Mouse (Mus musculus) neural tube, embryonic 12.5 days (tissue): ENCODE results near the gene Gpa33. TPM values are rescaled to one million over a fixed set of nuclear protein-coding genes. Genes with fewer than 3 reads are reported as not detected.
A peak's percentile ranks its signal among the peaks of the same experiment; 100 is the strongest.

ENCODE experiments used
- ATAC-seq: fragments of 200-750 bp; cut with Nextera tagmentation; 2 replicates; pipeline ENCODE4 v1.8.0; 2017; ENCODE audit warnings: low read depth, mild to moderate bottlenecking, moderate TSS enrichment, moderate library complexity; ENCODE audit not compliant: low FRiP score
- H3K27ac ChIP-seq: fragments of 300-500 bp; sonication (generic); 2 replicates; pipeline ENCODE4 v1.5.1; 2016
- H3K27me3 ChIP-seq: fragments of 300-500 bp; sonication (generic); replicated peaks from 2 replicates; pipeline ENCODE4 v1.6.1; 2016; ENCODE audit warnings: mild to moderate bottlenecking
- H3K36me3 ChIP-seq: fragments of 300-500 bp; sonication (generic); 2 replicates; pipeline ENCODE4 v1.6.1; 2016; ENCODE audit warnings: mild to moderate bottlenecking
- H3K4me1 ChIP-seq: fragments of 300-500 bp; sonication (generic); 2 replicates; pipeline ENCODE4 v1.6.1; 2016
- H3K4me2 ChIP-seq: fragments of 300-500 bp; sonication (generic); replicated peaks from 2 replicates; pipeline ENCODE4 v1.6.1; 2016; ENCODE audit warnings: mild to moderate bottlenecking
- H3K4me3 ChIP-seq: fragments of 300-500 bp; sonication (generic); 2 replicates; pipeline ENCODE4 v1.5.1; 2016
- H3K9ac ChIP-seq: fragments of 300-500 bp; sonication (generic); 2 replicates; pipeline ENCODE4 v1.6.1; 2016; ENCODE audit warnings: mild to moderate bottlenecking
- H3K9me3 ChIP-seq: fragments of 300-500 bp; sonication (generic); 2 replicates; pipeline ENCODE4 v1.6.1; 2016; ENCODE audit warnings: mild to moderate bottlenecking
- WGBS: fragments of 180-500 bp; shearing (Covaris S2); methylation state at CpG from one replicate; pipeline ENCODE4 v1.1.7; 2016; 5-methylcytosine and 5-hydroxymethylcytosine counted together
- polyA plus RNA-seq: library from polyadenylated mRNA; unstranded; fragments of >200 nt; fragmentation: Nextera tagmentation; extraction: Ambion mirVana; gene quantifications from 2 replicates; pipeline ENCODE4 v1.2.1, GENCODE M21; 2016

Gpa33 gene
- polyA plus RNA-seq, 1 experiment from 2014 or later: 0.29 TPM

DNA sequence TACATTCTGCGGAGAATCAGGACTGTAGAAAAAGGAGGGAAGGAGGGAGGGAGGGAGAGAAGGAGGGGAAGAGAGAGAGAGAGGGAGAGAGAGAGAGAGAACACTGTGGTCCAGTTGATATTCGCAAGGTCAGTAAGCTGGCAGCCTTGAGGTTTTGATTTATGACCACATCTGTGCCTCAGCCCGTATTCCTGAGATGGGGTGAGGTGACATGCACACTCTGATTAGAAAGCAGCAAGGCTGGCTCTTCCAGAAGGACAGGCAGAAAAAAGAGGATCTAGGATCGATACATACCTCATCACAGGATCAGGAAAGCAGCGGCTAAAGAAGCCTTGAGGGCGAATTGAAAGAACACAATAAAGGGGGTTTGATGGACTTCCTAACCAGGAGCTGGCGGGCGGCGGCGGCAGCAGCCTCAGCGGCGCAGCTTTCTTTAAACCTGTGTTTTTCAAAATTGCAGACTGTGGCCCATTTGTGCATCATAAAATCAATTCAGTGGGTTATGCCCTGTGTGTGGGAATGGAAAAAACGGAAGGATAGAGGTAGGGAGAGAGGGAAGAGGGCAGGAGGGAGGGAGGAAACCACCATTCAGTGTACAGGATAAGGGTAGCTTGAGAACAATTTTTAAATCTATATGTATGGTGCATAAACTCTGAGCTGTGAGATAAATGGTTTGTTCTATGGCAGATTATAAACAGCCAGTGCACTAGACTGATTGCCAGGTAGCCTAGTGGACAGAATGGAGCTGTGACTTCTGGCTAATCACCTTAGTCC lies 12.0 kb upstream of the Gpa33 start:
- Histone ChIP-seq H3K4me1 (peaks cover 6% of the 10 kb centered on the region; the same call in 1 of the 2 replicates), H3K27me3 (no peaks in the 10 kb centered on the region), H3K36me3 (no peaks in the 10 kb centered on the region), H3K4me3 (no peak overlapping the region), H3K9me3 (no peaks in the 10 kb centered on the region), H3K27ac (no peak overlapping the region), H3K9ac (no peak overlapping the region), H3K4me2 (no peak overlapping the region; the same call in 1 of the 2 replicates)
- 0 out of 2 replicates have a peak, but pooled peaks have one; percentile 33 for ATAC-seq
- WGBS: 58% methylated on average over 13 of the region's 13 CpGs

DNA sequence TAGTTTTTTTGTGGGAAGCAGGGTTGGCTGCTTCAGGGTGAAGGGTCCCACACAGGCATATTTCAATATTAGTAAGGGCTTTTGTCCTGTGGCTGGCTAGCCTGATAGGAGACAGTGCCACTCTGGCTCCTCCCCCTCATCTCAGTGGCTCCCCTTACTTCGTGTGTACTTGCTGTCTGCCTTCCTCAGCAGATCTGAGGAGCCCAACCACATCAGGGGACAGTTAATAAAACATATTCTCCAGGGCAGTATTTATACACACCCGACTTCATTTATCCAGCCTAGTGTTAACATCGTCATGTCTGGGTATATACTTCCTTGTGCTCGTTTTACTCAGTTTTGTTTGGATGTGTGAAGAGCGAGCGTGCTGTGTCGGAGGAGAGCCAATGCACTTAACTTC lies 7.9 kb upstream of the Gpa33 start:
- Histone ChIP-seq H3K9ac (no peak overlapping the region), H3K27ac (no peak overlapping the region), H3K4me1 (peaks cover 6% of the 10 kb centered on the region; the same call in 1 of the 2 replicates), H3K4me3 (no peak overlapping the region), H3K27me3 (no peaks in the 10 kb centered on the region), H3K36me3 (no peaks in the 10 kb centered on the region), H3K4me2 (no peak overlapping the region), H3K9me3 (no peaks in the 10 kb centered on the region)
- 84% methylated on average over 7 of the region's 7 CpGs for WGBS
- no peak for ATAC-seq

DNA sequence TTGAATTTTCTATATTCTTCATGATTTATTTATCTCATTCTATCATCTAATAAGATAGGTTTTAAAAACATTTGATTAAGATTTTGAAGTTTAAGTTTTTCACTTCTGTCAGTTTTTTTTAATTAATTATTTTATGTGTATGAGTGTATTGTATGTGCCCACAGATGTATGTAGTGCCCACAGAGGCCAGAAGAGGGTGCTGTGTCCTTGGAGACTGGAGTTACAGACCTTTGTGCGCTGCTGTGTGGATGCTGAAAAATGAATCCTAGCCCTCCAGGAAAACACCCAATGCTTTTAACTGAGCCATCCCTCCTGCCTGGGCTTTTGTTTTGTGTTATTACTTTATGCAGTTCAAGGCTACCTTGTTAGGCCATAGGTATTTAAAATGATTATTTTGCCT lies 7.0 kb upstream of the Gpa33 start:
- no peak overlapping the region for H3K27ac ChIP-seq
- no peak for ATAC-seq
- no peaks in the 10 kb centered on the region for H3K36me3 ChIP-seq
- no peak overlapping the region for H3K4me2 ChIP-seq
- 97% methylated on average over 1 of the region's 1 CpGs for WGBS
- no peaks in the 10 kb centered on the region for H3K9me3 ChIP-seq
- H3K9ac ChIP-seq: no peak overlapping the region
- H3K27me3 ChIP-seq: no peaks in the 10 kb centered on the region
- peaks cover 7% of the 10 kb centered on the region; the same call in 1 of the 2 replicates for H3K4me1 ChIP-seq
- H3K4me3 ChIP-seq: no peak overlapping the region

DNA sequence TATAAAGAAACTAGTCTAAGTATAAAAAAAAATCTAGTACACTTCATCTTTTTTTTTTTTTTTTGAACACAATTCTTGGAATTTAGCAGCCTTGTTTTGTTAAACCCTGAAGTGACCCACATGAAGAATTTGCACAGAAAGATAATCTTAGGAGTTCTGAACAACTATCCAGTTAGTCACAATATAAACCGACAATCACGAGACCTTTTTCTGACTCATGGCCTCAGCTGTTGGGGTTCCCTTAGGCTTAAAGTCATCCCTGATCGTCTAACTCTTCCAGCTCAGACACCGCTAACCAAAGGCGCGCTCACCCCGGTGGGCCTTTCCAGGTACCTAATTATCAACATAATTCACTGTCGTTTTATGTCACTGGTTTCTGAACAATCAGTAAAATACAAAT lies 6.3 kb upstream of the Gpa33 start:
- 93% methylated on average over 8 of the region's 8 CpGs for WGBS
- ATAC-seq: no peak
- Histone ChIP-seq H3K4me2 (no peak overlapping the region), H3K4me3 (no peak overlapping the region), H3K4me1 (peaks cover 5% of the 10 kb centered on the region; the same call in 1 of the 2 replicates), H3K9me3 (no peaks in the 10 kb centered on the region), H3K9ac (no peak overlapping the region), H3K36me3 (no peaks in the 10 kb centered on the region), H3K27me3 (no peaks in the 10 kb centered on the region), H3K27ac (no peak overlapping the region)

DNA sequence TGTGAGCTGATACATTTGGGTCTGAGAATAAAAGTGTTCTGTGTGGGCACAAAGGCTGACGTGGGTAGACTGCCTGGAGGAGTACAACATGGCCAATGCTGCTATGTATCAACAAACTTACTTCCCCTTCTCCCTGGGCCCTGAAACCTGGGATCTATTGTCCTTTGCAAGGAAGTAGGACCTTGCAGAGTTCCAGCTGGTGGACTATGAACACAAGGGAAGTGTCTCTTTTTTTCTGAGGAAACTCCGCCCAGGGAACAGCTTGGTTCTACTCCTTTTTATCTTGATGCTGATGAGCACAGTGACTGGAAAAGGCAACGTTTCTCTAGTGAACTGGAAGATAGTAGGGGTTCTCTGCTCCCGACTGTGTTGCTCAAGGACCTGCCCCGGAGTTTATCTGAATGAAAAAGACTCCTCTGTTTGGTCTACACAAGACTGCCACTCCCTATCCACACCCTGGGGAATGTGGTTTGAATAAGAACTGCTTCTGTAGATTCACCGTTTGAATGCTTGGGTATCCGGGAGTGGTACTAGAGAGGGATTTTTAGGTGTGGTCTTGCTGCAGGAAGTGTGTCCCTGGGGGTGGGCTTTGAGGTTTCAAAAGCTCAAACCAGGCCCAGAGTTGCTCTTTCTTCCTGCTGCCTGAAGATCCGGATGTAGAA lies 5.0 kb upstream of the Gpa33 start:
- no peak for ATAC-seq
- H3K27me3 ChIP-seq: no peaks in the 10 kb centered on the region
- H3K4me3 ChIP-seq: no peak overlapping the region
- H3K36me3 ChIP-seq: no peaks in the 10 kb centered on the region
- no peak overlapping the region for H3K4me2 ChIP-seq
- H3K9ac ChIP-seq: no peak overlapping the region
- no peak overlapping the region for H3K27ac ChIP-seq
- H3K9me3 ChIP-seq: no peaks in the 10 kb centered on the region
- WGBS: 66% methylated on average over 8 of the region's 8 CpGs
- H3K4me1 ChIP-seq: peaks cover 5% of the 10 kb centered on the region; the same call in 1 of the 2 replicates

DNA sequence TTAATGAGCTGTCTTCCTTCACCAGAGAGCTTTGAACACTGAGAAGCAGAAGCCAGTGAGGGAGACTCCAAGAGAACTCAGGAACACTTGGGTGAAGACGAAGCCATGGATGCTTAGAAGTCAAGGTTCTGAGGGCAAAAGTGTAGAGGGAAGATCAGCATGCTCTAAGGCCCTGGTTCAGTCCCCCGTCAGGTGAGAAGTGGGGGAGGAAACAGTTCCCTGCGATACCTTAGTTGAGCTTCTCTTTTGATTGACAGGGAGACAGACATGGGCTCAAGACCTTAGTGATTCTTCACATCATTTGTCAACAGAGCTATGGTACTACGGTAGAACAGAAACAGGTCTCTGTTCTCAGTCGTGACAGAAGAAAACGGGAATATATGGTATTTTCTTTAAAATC lies 3.7 kb upstream of the Gpa33 start:
- Histone ChIP-seq H3K27ac (no peak overlapping the region), H3K4me3 (no peak overlapping the region), H3K9ac (no peak overlapping the region), H3K9me3 (no peaks in the 10 kb centered on the region), H3K27me3 (no peaks in the 10 kb centered on the region), H3K4me1 (peaks cover 5% of the 10 kb centered on the region; the same call in 1 of the 2 replicates), H3K36me3 (no peaks in the 10 kb centered on the region), H3K4me2 (no peak overlapping the region)
- ATAC-seq: no peak
- WGBS: 88% methylated on average over 6 of the region's 6 CpGs

DNA sequence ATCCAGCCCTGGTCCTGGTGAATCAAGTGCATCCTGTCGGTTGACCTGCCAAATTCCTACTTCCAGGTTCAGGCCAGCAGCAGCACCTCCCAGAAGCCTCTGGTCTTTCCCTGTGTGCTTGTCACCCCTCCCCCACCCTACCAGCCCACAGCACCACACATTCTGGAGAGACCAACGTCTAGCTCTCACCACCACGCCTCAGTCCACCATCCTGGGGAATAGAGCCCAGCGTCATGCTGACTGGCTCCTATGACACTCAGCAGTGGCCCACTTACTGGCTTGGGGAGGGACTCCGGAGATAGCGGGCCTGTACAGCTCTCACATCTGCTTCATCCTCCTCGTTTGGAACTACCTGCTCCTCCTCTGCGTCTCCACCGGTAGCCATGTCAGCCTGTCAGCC lies 3.2 kb upstream of the Gpa33 start:
- ATAC-seq: no peak
- Histone ChIP-seq H3K9me3 (no peaks in the 10 kb centered on the region), H3K4me2 (no peak overlapping the region), H3K9ac (no peak overlapping the region), H3K27me3 (no peaks in the 10 kb centered on the region), H3K27ac (no peak overlapping the region), H3K36me3 (no peaks in the 10 kb centered on the region), H3K4me3 (no peak overlapping the region), H3K4me1 (peaks cover 10% of the 10 kb centered on the region; the same call in 1 of the 2 replicates)
- 66% methylated on average over 9 of the region's 9 CpGs for WGBS

DNA sequence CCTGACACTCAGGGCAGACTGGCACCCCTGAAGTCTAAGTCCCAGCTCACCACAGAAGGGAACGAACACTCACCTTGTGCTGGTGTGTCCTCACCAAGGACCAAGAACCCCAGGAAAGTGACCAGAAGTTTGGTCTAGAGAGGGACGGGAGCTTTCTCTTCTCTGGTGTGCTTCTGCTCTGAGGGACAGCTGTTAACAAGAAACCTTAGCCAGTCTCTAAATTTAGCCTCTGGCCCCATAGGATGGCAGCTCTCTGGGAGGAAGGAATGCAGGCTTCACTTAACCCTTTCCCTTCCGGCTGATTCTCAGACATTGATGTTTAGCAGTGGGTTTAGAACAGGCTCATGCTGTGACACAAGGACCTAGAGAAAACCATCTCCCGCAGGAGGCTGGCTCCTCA lies 2.3 kb upstream of the Gpa33 start, which contains the start of gene Dusp27:
TSS of gene Dusp27 (minus strand) at position 204 of the 400 bp plus-strand sequence.
- H3K36me3 ChIP-seq: no peaks in the 10 kb centered on the region
- 61% methylated on average over 4 of the region's 4 CpGs for WGBS
- ATAC-seq: no peak
- peaks cover 17% of the 10 kb centered on the region for H3K4me1 ChIP-seq
- no peak within 1 kb of the TSS for H3K4me2 ChIP-seq
- no peaks in the 10 kb centered on the region for H3K27me3 ChIP-seq
- no peak within 1 kb of the TSS for H3K4me3 ChIP-seq
- no peak within 1 kb of the TSS for H3K27ac ChIP-seq
- H3K9me3 ChIP-seq: no peaks in the 10 kb centered on the region
- no peak within 1 kb of the TSS for H3K9ac ChIP-seq

DNA sequence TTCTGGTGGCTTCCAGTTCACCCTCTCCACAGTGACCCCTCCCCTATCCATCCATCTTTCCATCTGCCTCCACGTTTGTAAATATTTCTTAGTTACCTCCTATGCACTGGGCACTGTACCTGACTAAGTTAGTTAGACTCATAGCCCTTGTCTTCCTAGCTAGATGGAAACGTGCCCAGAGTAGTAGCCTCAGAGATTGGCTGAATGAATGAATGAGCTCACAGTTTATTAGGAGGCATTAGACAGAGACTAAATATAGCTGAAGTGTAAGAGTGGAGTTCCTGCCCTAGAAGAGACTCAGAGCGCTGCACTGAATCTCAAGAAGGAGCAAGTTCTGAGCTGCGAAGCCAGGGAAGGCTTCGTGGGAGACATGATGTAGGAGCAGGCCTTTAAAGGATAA lies 1.5 kb upstream of the Gpa33 start:
- 92% methylated on average over 5 of the region's 5 CpGs for WGBS
- H3K4me2 ChIP-seq: no peak overlapping the region

DNA sequence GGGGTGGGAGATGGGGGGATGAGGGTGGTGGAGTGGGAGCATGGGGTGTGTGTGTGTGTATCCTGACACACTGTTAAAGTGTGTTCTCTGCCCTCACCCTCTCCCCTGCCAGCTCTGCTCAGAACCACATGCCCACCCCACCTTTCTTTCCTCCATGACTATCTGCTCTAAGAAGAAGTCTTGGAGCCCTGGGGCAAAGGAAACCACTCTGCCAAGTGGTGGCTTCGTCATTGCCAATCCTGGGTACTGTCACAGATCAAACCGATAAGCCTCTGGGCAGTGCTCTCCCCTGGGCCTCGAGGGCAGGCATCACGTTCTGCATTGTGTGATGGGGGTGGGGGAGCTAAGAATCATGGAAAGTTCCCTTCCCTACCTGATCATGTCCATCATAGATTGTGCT lies 2.3 kb downstream of the Gpa33 start:
- peaks cover 17% of the 10 kb centered on the region for H3K4me1 ChIP-seq
- no peak overlapping the region for H3K4me2 ChIP-seq
- no peak overlapping the region for H3K4me3 ChIP-seq
- no peak for ATAC-seq
- H3K27ac ChIP-seq: no peak overlapping the region
- no peaks in the 10 kb centered on the region for H3K36me3 ChIP-seq
- H3K9ac ChIP-seq: no peak overlapping the region
- H3K27me3 ChIP-seq: no peaks in the 10 kb centered on the region
- 58% methylated on average over 4 of the region's 4 CpGs for WGBS
- no peaks in the 10 kb centered on the region for H3K9me3 ChIP-seq

More for the DNA sequence above, 1.5 kb upstream of the Gpa33 start:
- H3K27me3 ChIP-seq: no peaks in the 10 kb centered on the region
- no peak overlapping the region for H3K4me3 ChIP-seq
- no peak overlapping the region for H3K27ac ChIP-seq
- H3K9ac ChIP-seq: no peak overlapping the region
- H3K36me3 ChIP-seq: no peaks in the 10 kb centered on the region
- peaks cover 17% of the 10 kb centered on the region for H3K4me1 ChIP-seq
- no peaks in the 10 kb centered on the region for H3K9me3 ChIP-seq
- ATAC-seq: no peak

DNA sequence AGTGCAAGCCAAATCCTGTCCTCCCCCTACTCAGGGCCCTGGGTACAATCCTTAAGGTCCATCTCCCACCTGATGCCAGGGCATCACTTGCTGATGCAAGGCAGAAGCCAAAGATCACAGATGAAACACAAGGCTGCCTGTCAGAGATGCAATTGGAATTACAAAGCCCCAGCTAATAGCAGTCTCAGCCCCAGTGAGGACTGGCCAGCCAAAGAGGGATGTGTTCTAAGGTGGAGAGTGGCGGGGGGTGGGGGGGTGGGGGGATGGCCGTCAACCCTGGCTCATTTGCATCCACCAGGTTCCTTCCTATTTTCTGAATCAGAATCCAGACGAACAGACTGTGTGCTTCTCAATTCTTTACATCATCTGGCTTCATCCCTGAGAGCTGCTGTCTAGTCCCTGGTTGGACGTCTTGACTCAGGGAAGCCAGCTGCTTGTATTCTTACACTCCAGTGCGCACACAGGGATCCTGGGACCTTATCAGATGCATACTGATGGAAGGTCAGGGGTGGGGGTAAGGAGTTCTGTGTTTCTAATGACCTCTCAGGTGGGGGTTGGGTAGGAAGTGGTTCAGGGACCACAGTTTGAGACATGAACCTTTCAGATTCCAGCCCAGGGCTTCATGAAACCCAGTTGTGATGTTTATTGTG lies 5.2 kb downstream of the Gpa33 start:
- Histone ChIP-seq H3K36me3 (no peaks in the 10 kb centered on the region), H3K27ac (no peak overlapping the region), H3K4me2 (no peak overlapping the region), H3K27me3 (no peaks in the 10 kb centered on the region), H3K4me3 (no peak overlapping the region), H3K4me1 (peaks cover 13% of the 10 kb centered on the region), H3K9me3 (no peaks in the 10 kb centered on the region), H3K9ac (no peak overlapping the region)
- no peak for ATAC-seq
- WGBS: 33% methylated on average over 5 of the region's 5 CpGs

DNA sequence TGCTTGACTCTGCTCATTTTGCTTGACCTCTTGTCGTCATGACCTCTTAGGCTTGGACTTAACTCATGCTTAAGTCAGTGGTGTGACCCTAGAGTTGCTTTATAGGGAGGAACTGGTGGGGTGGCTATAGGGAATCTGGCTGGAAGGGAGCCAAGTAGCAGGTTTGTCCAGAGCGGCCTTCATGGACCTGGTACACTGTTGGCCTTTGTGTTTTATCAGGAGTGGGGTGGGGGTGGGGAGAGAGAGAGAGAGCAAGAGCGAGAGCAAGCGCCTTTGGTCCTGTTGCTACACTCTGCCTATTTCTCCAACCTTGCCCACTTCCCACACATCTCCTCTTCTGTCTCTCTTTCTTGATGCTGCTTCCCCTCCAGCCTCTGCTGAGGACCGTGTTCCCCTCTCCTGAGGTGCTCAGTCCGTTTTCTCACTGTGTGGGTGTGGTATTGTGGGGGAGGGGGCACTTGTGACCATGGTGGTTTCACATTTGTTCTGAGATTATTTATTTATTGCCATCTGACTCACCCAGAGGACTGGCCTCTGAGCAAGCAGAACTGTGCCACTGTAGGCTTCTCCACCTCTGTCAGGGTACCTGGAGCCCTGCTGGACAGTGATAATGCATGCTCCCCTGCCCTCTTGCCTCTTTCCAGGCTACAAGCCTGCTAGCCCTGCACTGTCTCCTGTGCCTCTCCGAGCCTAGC lies 7.4 kb downstream of the Gpa33 start:
- ATAC-seq: peak; percentile 10; the same call in 1 of the 2 replicates

More for the DNA sequence above, 7.4 kb downstream of the Gpa33 start:
- Histone ChIP-seq H3K4me1 (peaks cover 2% of the 10 kb centered on the region), H3K27me3 (no peaks in the 10 kb centered on the region), H3K4me3 (no peak overlapping the region), H3K4me2 (no peak overlapping the region), H3K9ac (no peak overlapping the region), H3K36me3 (no peaks in the 10 kb centered on the region), H3K27ac (no peak overlapping the region), H3K9me3 (no peaks in the 10 kb centered on the region)
- 70% methylated on average over 7 of the region's 7 CpGs for WGBS
